Mouse (Mus musculus): ENCODE measurements around the gene Ppcdc. TPM values are rescaled to one million over a fixed set of nuclear protein-coding genes. Genes with fewer than 3 reads are reported as not detected.
"Not testable (repeated sequence)": the region's sequence is repeated elsewhere in the genome, so short reads cannot be mapped to it uniquely, and the experiment has no call there.

Ppcdc gene
- total RNA-seq, 2 experiments from 2014 or later = 14.0 to 19.4 TPM

- DNase-seq = no peak
Observed at GRCm38 (mm10) chr9:57431202-57431601, 8.7 kb downstream of the Ppcdc start.

GRCm38 (mm10) chr9:57428391-57428790 is 11.5 kb downstream of the Ppcdc start:
- DNase-seq = no peak

GRCm38 (mm10) chr9:57427937-57428336 is 12.0 kb downstream of the Ppcdc start:
- DNase-seq = peak in 1 of 2 experiments; percentile 27

GRCm38 (mm10) chr9:57427123-57427522 is 12.8 kb downstream of the Ppcdc start:
- not testable (repeated sequence) for DNase-seq

- peak; percentile 57 to 58 for DNase-seq
Observed at GRCm38 (mm10) chr9:57425116-57425515, 14.8 kb downstream of the Ppcdc start.

GRCm38 (mm10) chr9:57424066-57424465 is 15.9 kb downstream of the Ppcdc start:
- DNase-seq = no peak

GRCm38 (mm10) chr9:57421688-57422111 is 18.2 kb downstream of the Ppcdc start:
- DNase-seq = peak; percentile 41 to 64

GRCm38 (mm10) chr9:57421121-57421571 is 18.8 kb downstream of the Ppcdc start:
- DNase-seq = peak; percentile 78 to 79

GRCm38 (mm10) chr9:57420321-57421120 is 19.4 kb downstream of the Ppcdc start:
- DNase-seq = peak; percentile 99

GRCm38 (mm10) chr9:57419521-57420267 is 20.2 kb downstream of the Ppcdc start:
- no peak for DNase-seq

GRCm38 (mm10) chr9:57417341-57417740 is 22.6 kb downstream of the Ppcdc start:
- peak in 1 of 2 experiments; percentile 58 for DNase-seq

GRCm38 (mm10) chr9:57407120-57407905 is 32.6 kb downstream of the Ppcdc start:
- no peak for DNase-seq

- no peak for DNase-seq
Observed at GRCm38 (mm10) chr9:57406395-57406794, 33.5 kb downstream of the Ppcdc start.

GRCm38 (mm10) chr9:57404036-57404435 is 35.9 kb downstream of the Ppcdc start:
- DNase-seq = no peak

- no peak for DNase-seq
Observed at GRCm38 (mm10) chr9:57402318-57403251, 37.3 kb downstream of the Ppcdc start.

- no peak for DNase-seq
Observed at GRCm38 (mm10) chr9:57398773-57399172, 41.2 kb downstream of the Ppcdc start.

GRCm38 (mm10) chr9:57392892-57393291 is 47.0 kb downstream of the Ppcdc start:
- no peak for DNase-seq

- DNase-seq = peak in 1 of 2 experiments; percentile 7
Observed at GRCm38 (mm10) chr9:57390869-57391268, 49.1 kb downstream of the Ppcdc start.

GRCm38 (mm10) chr9:57389131-57389530 is 50.8 kb downstream of the Ppcdc start:
- DNase-seq = no peak

GRCm38 (mm10) chr9:57386926-57387325 is 53.0 kb downstream of the Ppcdc start:
- DNase-seq = peak in 1 of 2 experiments; percentile 9

- no peak for DNase-seq
Observed at GRCm38 (mm10) chr9:57384621-57385020, 55.3 kb downstream of the Ppcdc start.
